Mouse (Mus musculus): Measurements from ENCODE around the gene Gm30737.
"Not testable (repeated sequence)": the region's sequence is repeated elsewhere in the genome, so short reads cannot be mapped to it uniquely, and the experiment has no call there.

Gm30737 gene

DNA sequence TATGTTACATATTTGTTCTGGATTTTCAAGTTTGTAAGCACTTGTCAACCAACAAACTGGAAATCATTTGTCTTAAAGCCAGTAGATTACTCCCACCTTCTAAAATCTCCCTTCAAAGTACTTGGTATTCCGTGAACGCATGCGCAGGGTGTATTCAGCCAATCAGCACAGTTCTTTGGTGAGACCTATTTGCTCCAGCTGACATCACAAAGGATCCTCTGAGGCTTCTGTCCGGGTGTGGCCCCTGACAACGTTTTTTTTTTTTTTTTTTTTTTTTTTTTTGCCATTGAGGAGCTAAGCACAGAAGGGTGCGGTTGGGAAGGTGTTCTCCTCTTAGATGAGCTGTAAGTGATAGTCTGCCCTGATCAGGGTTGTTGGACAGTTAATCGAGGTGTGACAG lies at the start of gene Gm30737:
Gene Gm30737, plus strand, starts transcription at position 301 of the 400 bp plus-strand sequence.
- DNase-seq (ENCODE audit: low spot score): not testable (repeated sequence)
